Mouse (Mus musculus): Measurements from ENCODE around the gene Fgfr2. TPM values are rescaled to one million over a fixed set of nuclear protein-coding genes. Genes with fewer than 3 reads are reported as not detected.
A peak's percentile ranks its signal among the peaks of the same experiment; 100 is the strongest.

The Fgfr2 gene
- polyA plus RNA-seq, 1 experiment from 2014 or later, result 11.4 TPM

GRCm38 (mm10) chr7:132736099-132736862 lies 386.9 kb downstream of the Fgfr2 start:
- Histone ChIP-seq H3K4me1 (ENCODE audit: control insufficient read depth, low read depth, low read length) (peaks cover 59% of the 10 kb centered on the region), H3K4me2 (ENCODE audit: low read depth, low read length) (no peak overlapping the region), H3K4me3 (ENCODE audit: low read depth, low read length) (no peak overlapping the region), H3K9ac (ENCODE audit: low read depth, low read length) (peak overlapping the region; percentile 20; the same call in 1 of the 2 replicates), H3K27me3 (ENCODE audit: control insufficient read depth, insufficient read depth, low read depth, low read length) (no peaks in the 10 kb centered on the region), H3K36me3 (ENCODE audit: control insufficient read depth, insufficient read depth) (peaks cover 12% of the 10 kb centered on the region), H3K9me3 (replicated peaks; ENCODE audit: control insufficient read depth, low read length) (no peaks in the 10 kb centered on the region), H3K27ac (ENCODE audit: low read length) (peak overlapping the region; percentile 74)
- WGBS (ENCODE audit: insufficient replicate concordance), result 70% methylated on average over 17 of the region's 17 CpGs
- ATAC-seq (ENCODE audit: low read depth), result no peak

DNA sequence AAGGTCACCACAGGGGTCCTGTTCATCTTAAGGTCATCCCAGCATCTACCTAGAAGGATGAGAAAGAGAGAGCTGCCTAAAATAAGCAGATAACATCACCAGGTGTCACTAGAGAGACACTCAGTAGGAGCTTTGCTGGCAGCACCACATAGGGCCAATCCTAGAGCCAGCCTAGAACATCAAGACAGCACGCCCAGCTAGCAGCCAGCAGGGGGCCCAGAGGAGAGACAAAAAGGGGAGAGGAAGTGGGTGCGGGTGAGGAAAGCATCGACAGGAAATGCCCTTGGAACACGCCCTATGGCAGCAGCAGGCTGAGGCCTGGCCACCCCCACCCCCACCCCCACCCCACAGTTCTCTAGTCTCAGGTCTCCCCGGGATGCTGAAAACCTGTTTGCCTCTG lies 388.0 kb downstream of the Fgfr2 start:
- Histone ChIP-seq H3K27me3 (ENCODE audit: control insufficient read depth, insufficient read depth, low read depth, low read length) (no peaks in the 10 kb centered on the region), H3K27ac (ENCODE audit: low read length) (peak overlapping the region; percentile 74), H3K4me2 (ENCODE audit: low read depth, low read length) (no peak overlapping the region), H3K4me3 (ENCODE audit: low read depth, low read length) (no peak overlapping the region), H3K36me3 (ENCODE audit: control insufficient read depth, insufficient read depth) (peaks cover 9% of the 10 kb centered on the region), H3K4me1 (ENCODE audit: control insufficient read depth, low read depth, low read length) (peaks cover 56% of the 10 kb centered on the region), H3K9ac (ENCODE audit: low read depth, low read length) (no peak overlapping the region), H3K9me3 (replicated peaks; ENCODE audit: control insufficient read depth, low read length) (no peaks in the 10 kb centered on the region)
- ATAC-seq (ENCODE audit: low read depth), result peak; percentile 30
- 9% methylated on average over 5 of the region's 5 CpGs for WGBS (ENCODE audit: insufficient replicate concordance)

- no peaks in the 10 kb centered on the region for H3K27me3 ChIP-seq (ENCODE audit: control insufficient read depth, insufficient read depth, low read depth, low read length)
- 91% methylated on average over 9 of the region's 9 CpGs for WGBS (ENCODE audit: insufficient replicate concordance)
- no peak overlapping the region for H3K27ac ChIP-seq (ENCODE audit: low read length)
- H3K9me3 ChIP-seq (replicated peaks; ENCODE audit: control insufficient read depth, low read length), result no peaks in the 10 kb centered on the region
- H3K4me1 ChIP-seq (ENCODE audit: control insufficient read depth, low read depth, low read length), result peaks cover 56% of the 10 kb centered on the region
- no peak for ATAC-seq (ENCODE audit: low read depth)
- no peak overlapping the region for H3K9ac ChIP-seq (ENCODE audit: low read depth, low read length)
- H3K4me2 ChIP-seq (ENCODE audit: low read depth, low read length), result no peak overlapping the region
- H3K36me3 ChIP-seq (ENCODE audit: control insufficient read depth, insufficient read depth), result peaks cover 15% of the 10 kb centered on the region
- no peak overlapping the region for H3K4me3 ChIP-seq (ENCODE audit: low read depth, low read length)
Measured at GRCm38 (mm10) chr7:132734222-132734621, 388.9 kb downstream of the Fgfr2 start.

DNA sequence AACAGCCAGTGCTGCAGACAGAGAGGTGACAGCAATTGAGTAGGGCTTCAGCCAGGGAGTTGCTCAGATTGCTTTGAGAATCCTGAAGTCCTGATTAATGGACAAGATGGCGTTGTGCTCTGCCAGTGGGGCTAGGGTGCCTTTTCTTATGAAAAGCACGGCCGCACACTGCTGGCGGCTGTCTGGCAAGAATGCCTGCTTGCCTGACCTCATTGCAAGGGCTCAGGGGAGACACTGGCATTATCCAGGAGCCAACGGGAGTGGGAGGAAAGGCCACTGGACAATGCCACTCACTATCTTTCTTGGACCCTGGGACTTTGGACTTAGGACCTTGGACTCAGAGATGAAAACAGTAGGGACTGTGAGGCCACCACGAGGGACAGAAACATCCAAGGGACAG lies 389.6 kb downstream of the Fgfr2 start:
- 89% methylated on average over 6 of the region's 6 CpGs for WGBS (ENCODE audit: insufficient replicate concordance)
- H3K27ac ChIP-seq (ENCODE audit: low read length), result no peak overlapping the region
- H3K27me3 ChIP-seq (ENCODE audit: control insufficient read depth, insufficient read depth, low read depth, low read length), result no peaks in the 10 kb centered on the region
- H3K9ac ChIP-seq (ENCODE audit: low read depth, low read length), result no peak overlapping the region
- H3K4me3 ChIP-seq (ENCODE audit: low read depth, low read length), result no peak overlapping the region
- ATAC-seq (ENCODE audit: low read depth), result no peak
- H3K4me2 ChIP-seq (ENCODE audit: low read depth, low read length), result no peak overlapping the region
- peaks cover 55% of the 10 kb centered on the region for H3K4me1 ChIP-seq (ENCODE audit: control insufficient read depth, low read depth, low read length)
- H3K36me3 ChIP-seq (ENCODE audit: control insufficient read depth, insufficient read depth), result peaks cover 15% of the 10 kb centered on the region
- no peaks in the 10 kb centered on the region for H3K9me3 ChIP-seq (replicated peaks; ENCODE audit: control insufficient read depth, low read length)

DNA sequence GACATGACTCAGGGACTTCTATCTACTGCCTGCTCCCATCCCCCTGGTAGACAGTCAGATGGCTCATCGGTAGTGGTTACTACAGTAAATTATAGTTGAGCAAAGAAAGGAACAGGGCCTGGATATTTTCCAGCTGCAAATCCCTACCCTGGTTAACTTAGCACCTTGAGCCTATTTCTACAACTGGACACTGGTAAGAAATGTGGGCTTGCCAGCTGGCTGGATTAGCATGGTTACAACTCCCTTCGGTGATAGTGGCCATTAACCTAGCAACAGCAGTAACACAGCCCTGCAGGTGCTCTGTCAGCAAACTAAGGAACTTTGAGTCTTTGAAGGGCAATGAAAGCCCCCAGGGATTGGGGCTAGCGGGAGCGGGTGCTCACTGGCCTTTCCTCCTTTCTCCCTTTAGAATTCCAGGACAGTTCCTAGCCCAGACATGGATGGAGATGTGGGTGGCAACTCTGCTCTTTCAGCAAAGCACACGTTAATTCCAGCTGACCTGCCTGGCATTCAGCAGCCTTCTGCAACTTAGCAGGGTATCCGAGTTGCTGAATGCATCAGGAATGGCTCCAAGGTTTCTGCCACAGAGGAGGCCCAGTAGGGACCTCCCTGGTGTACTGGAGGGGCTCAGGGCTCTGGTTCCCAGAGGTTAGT lies 390.9 kb downstream of the Fgfr2 start:
- H3K4me1 ChIP-seq (ENCODE audit: control insufficient read depth, low read depth, low read length), result peaks cover 47% of the 10 kb centered on the region
- no peak overlapping the region for H3K9ac ChIP-seq (ENCODE audit: low read depth, low read length)
- no peaks in the 10 kb centered on the region for H3K9me3 ChIP-seq (replicated peaks; ENCODE audit: control insufficient read depth, low read length)
- no peak for ATAC-seq (ENCODE audit: low read depth)
- H3K4me2 ChIP-seq (ENCODE audit: low read depth, low read length), result no peak overlapping the region
- H3K4me3 ChIP-seq (ENCODE audit: low read depth, low read length), result no peak overlapping the region
- H3K36me3 ChIP-seq (ENCODE audit: control insufficient read depth, insufficient read depth), result peaks cover 15% of the 10 kb centered on the region
- 92% methylated on average over 6 of the region's 6 CpGs for WGBS (ENCODE audit: insufficient replicate concordance)
- H3K27me3 ChIP-seq (ENCODE audit: control insufficient read depth, insufficient read depth, low read depth, low read length), result no peaks in the 10 kb centered on the region
- no peak overlapping the region for H3K27ac ChIP-seq (ENCODE audit: low read length)

- Histone ChIP-seq H3K9me3 (replicated peaks; ENCODE audit: control insufficient read depth, low read length) (no peaks in the 10 kb centered on the region), H3K27me3 (ENCODE audit: control insufficient read depth, insufficient read depth, low read depth, low read length) (no peaks in the 10 kb centered on the region), H3K9ac (ENCODE audit: low read depth, low read length) (no peak overlapping the region), H3K36me3 (ENCODE audit: control insufficient read depth, insufficient read depth) (peaks cover 15% of the 10 kb centered on the region), H3K4me2 (ENCODE audit: low read depth, low read length) (no peak overlapping the region), H3K4me1 (ENCODE audit: control insufficient read depth, low read depth, low read length) (peaks cover 44% of the 10 kb centered on the region), H3K4me3 (ENCODE audit: low read depth, low read length) (no peak overlapping the region), H3K27ac (ENCODE audit: low read length) (no peak overlapping the region)
- WGBS (ENCODE audit: insufficient replicate concordance), result 84% methylated on average over 6 of the region's 6 CpGs
- no peak for ATAC-seq (ENCODE audit: low read depth)
Measured at GRCm38 (mm10) chr7:132731558-132731957, 391.6 kb downstream of the Fgfr2 start.

GRCm38 (mm10) chr7:132730510-132730909 lies 392.6 kb downstream of the Fgfr2 start:
- no peak for ATAC-seq (ENCODE audit: low read depth)
- H3K27me3 ChIP-seq (ENCODE audit: control insufficient read depth, insufficient read depth, low read depth, low read length), result no peaks in the 10 kb centered on the region
- H3K4me2 ChIP-seq (ENCODE audit: low read depth, low read length), result no peak overlapping the region
- no peak overlapping the region for H3K27ac ChIP-seq (ENCODE audit: low read length)
- no peak overlapping the region for H3K9ac ChIP-seq (ENCODE audit: low read depth, low read length)
- peaks cover 15% of the 10 kb centered on the region for H3K36me3 ChIP-seq (ENCODE audit: control insufficient read depth, insufficient read depth)
- WGBS (ENCODE audit: insufficient replicate concordance), result 80% methylated on average over 7 of the region's 7 CpGs
- H3K4me1 ChIP-seq (ENCODE audit: control insufficient read depth, low read depth, low read length), result peaks cover 34% of the 10 kb centered on the region
- no peak overlapping the region for H3K4me3 ChIP-seq (ENCODE audit: low read depth, low read length)
- no peaks in the 10 kb centered on the region for H3K9me3 ChIP-seq (replicated peaks; ENCODE audit: control insufficient read depth, low read length)

DNA sequence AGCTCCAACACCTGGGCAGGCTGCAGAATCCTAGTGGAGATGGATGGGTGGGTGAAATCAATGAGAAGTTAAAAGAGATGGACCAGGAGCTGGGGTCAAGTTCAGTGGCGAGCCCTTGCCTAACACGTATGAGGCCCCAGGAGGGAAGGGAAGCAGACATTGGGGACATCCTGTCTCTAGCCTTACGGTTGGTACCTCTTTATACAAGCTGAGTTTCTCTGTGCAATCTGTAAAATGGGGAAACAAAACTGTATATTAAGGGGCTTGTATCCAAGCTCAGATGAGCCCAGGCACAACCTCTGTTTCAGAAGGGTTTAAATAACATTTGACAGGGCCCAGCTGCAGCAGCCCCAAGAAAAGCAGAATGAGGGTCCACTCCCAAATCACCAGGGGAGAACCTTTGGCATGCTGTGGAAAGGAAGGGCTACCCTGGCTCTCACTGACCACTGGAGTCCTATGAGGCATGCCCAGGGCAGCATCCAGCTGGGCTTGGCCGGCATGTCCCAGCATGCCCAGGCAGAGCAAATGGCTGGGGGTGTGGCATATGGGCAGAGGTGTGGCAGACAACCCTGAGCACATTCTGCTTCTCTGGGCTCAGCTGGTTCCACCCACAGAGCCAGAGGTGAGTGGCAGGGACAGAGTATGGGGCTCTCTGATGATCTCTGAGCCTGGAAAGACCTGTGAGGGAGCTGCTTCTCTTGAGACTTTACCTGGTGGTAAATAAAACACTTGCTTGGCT lies 393.9 kb downstream of the Fgfr2 start:
- H3K9ac ChIP-seq (ENCODE audit: low read depth, low read length), result peak overlapping the region; percentile 5; the same call in 1 of the 2 replicates
- peaks cover 7% of the 10 kb centered on the region for H3K36me3 ChIP-seq (ENCODE audit: control insufficient read depth, insufficient read depth)
- ATAC-seq (ENCODE audit: low read depth), result peak; percentile 72
- WGBS (ENCODE audit: insufficient replicate concordance), result 77% methylated on average over 4 of the region's 4 CpGs
- H3K27ac ChIP-seq (ENCODE audit: low read length), result peak overlapping the region; percentile 48
- no peak overlapping the region for H3K4me2 ChIP-seq (ENCODE audit: low read depth, low read length)
- H3K4me3 ChIP-seq (ENCODE audit: low read depth, low read length), result no peak overlapping the region
- H3K4me1 ChIP-seq (ENCODE audit: control insufficient read depth, low read depth, low read length), result peaks cover 31% of the 10 kb centered on the region
- H3K9me3 ChIP-seq (replicated peaks; ENCODE audit: control insufficient read depth, low read length), result no peaks in the 10 kb centered on the region
- H3K27me3 ChIP-seq (ENCODE audit: control insufficient read depth, insufficient read depth, low read depth, low read length), result no peaks in the 10 kb centered on the region
